In the genomic region with DNA sequence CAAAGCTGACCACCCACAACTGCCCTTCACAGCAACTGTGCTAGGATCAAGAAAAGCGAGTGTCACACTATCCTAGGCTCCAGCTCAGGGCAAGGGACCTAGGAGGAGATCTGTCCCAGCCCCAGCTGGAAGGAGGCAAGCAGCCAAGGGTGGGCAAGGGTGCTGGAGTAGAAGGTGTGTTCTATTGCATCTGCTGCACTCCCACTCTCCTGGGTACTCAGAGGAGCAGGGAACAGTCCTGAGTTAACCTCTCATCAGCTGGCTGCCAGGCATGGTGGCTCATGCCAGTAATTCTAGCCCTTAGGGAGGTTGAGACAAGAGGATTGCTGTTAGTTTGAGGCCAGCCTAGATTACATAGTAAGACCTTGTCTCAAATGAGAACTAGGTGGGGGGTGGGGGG, we compare ENCODE assay signal across 8 mouse cellular contexts.
"Had no signal": no experiment of that assay in that cellular context is flagged by ENCODE, and none has a peak within 500 bp of the region (broad histone marks: within the 10 kb centered on the region; RNA-seq: fewer than 3 reads in every experiment).

No protein-coding gene starts in this region.

- DNase-seq: kidney, postnatal 25 days; liver; liver, embryonic 13.5 days; liver, postnatal 0 days; lung, postnatal 14 days; retina, postnatal 1 day; thymus, adult 18-20 months; thymus, postnatal 14 days had no signal
